Mouse (Mus musculus) MEL (cell line): ENCODE measurements around the gene Scamp2.

Experiments used
- BHLHE40 ChIP-seq: IDR thresholded peaks from 2 replicates; pipeline ENCODE4 v1.6.1; 2012; ENCODE audit warnings: low read depth, mild to moderate bottlenecking, inconsistent platforms, low read length, improper control_type of control experiment, borderline replicate concordance
- CTCF ChIP-seq, 3 experiments: IDR thresholded peaks in 2 of 3; conservative IDR thresholded peaks in 1 of 3; 2 replicates each; pipeline ENCODE4 v1.5.1; 2011 to 2012; ENCODE audit warnings: low read length in 3 of 3, low read depth in 2 of 3, mild to moderate bottlenecking in 2 of 3, improper control_type of control experiment in 1 of 3, inconsistent platforms in 1 of 3, mixed read lengths in 1 of 3, moderate library complexity in 1 of 3; ENCODE audit not compliant: control insufficient read depth in 1 of 3, insufficient read depth in 1 of 3, poor library complexity in 1 of 3, severe bottlenecking in 1 of 3
- ELF1 ChIP-seq: IDR thresholded peaks from 2 replicates; pipeline ENCODE4 v1.6.1; 2014; ENCODE audit warnings: low read depth, mild to moderate bottlenecking, inconsistent platforms, low read length, improper control_type of control experiment, moderate library complexity
- EP300 ChIP-seq, 2 experiments: IDR thresholded peaks; 2 replicates each; pipeline ENCODE4 v1.6.1; 2011; ENCODE audit warnings: improper control_type of control experiment in 2 of 2, low read length in 2 of 2, low read depth in 1 of 2, mild to moderate bottlenecking in 1 of 2
- ETS1 ChIP-seq: IDR thresholded peaks from 2 replicates; pipeline ENCODE4 v1.6.1; 2012; ENCODE audit warnings: low read depth, mild to moderate bottlenecking, inconsistent platforms, low read length, improper control_type of control experiment, moderate library complexity
- MAFK ChIP-seq: IDR thresholded peaks from 2 replicates; pipeline ENCODE4 v1.6.1; 2011; ENCODE audit warnings: low read depth, mild to moderate bottlenecking, low read length, improper control_type of control experiment, borderline replicate concordance
- MXI1 ChIP-seq: IDR thresholded peaks from 2 replicates; pipeline ENCODE4 v1.6.1; 2011; ENCODE audit warnings: mild to moderate bottlenecking, low read depth, low read length, improper control_type of control experiment
- POLR2A ChIP-seq, 2 experiments: IDR thresholded peaks; 2 replicates each; pipeline ENCODE4 v1.6.1; 2011 to 2012; ENCODE audit warnings: low read length in 2 of 2, mild to moderate bottlenecking in 2 of 2, control low read depth in 1 of 2, improper control_type of control experiment in 1 of 2, low read depth in 1 of 2, moderate library complexity in 1 of 2; ENCODE audit not compliant: control insufficient read depth in 1 of 2, insufficient read depth in 1 of 2, poor library complexity in 1 of 2
- USF2 ChIP-seq, 2 experiments: IDR thresholded peaks; 2 replicates each; pipeline ENCODE4 v1.6.1; 2011 to 2012; ENCODE audit warnings: improper control_type of control experiment in 2 of 2, low read length in 2 of 2, borderline replicate concordance in 1 of 2, inconsistent platforms in 1 of 2, low read depth in 1 of 2, mild to moderate bottlenecking in 1 of 2; ENCODE audit not compliant: insufficient read depth in 1 of 2

GRCm38 (mm10) chr9:57594174-57594509 lies 33.4 kb downstream of the Scamp2 start:
- TF ChIP-seq MXI1: no peak
- TF ChIP-seq POLR2A (IDR thresholded peaks at IDR 0.05; ENCODE audit: control insufficient read depth in 1 of 2, insufficient read depth in 1 of 2, low read depth in 1 of 2, low read length in 2 of 2, poor library complexity in 1 of 2): no peak
- TF ChIP-seq USF2 (IDR thresholded peaks at IDR 0.05; ENCODE audit: borderline replicate concordance in 1 of 2, insufficient read depth in 1 of 2, low read depth in 1 of 2, low read length in 2 of 2): no peak
- TF ChIP-seq MAFK: no peak
- TF ChIP-seq CTCF (IDR thresholded peaks at IDR 0.05 in 2 of 3, conservative IDR thresholded peaks at IDR 0.05 in 1 of 3; ENCODE audit: control insufficient read depth in 1 of 3, insufficient read depth in 1 of 3, low read depth in 2 of 3, low read length in 3 of 3, poor library complexity in 1 of 3, severe bottlenecking in 1 of 3): no peak
- TF ChIP-seq ETS1: no peak
- TF ChIP-seq ELF1: no peak
- no peak for TF ChIP-seq EP300 (IDR thresholded peaks at IDR 0.05; ENCODE audit: low read depth in 1 of 2, low read length in 2 of 2)
- no peak for TF ChIP-seq BHLHE40
